ENCODE assay signal across 25 mouse cellular contexts in genomic region chr10:105579318-105579717, GRCm38 (mm10). TPM values are rescaled to one million over a fixed set of nuclear protein-coding genes. Genes with fewer than 3 reads are reported as not detected.
DNase-seq lines count a peak whose midpoint lies in the region; ATAC-seq and TF ChIP-seq lines count a peak whose summit lies in the region.
"Had no signal": no experiment of that assay in that cellular context is flagged by ENCODE, and none has a peak within 500 bp of the region (broad histone marks: within the 10 kb centered on the region; RNA-seq: fewer than 3 reads in every experiment).

No protein-coding gene starts in this region.

- no peak for TF ChIP-seq CTCF in MEL (IDR thresholded peaks at IDR 0.05 in 2 of 3, conservative IDR thresholded peaks at IDR 0.05 in 1 of 3; ENCODE audit: control insufficient read depth in 1 of 3, insufficient read depth in 1 of 3, low read depth in 2 of 3, low read length in 3 of 3, poor library complexity in 1 of 3, severe bottlenecking in 1 of 3)

- ATAC-seq in liver, embryonic 11.5 days (replicated peaks; ENCODE audit: low FRiP score) = no peak
- ATAC-seq: forebrain, embryonic 15.5 days; intestine, postnatal 0 days; liver, embryonic 12.5 days; midbrain, embryonic 13.5 days had no signal

- no peak overlapping the region for H3K27ac ChIP-seq in liver, embryonic 11.5 days (ENCODE audit: low read depth, low read length)
- no peak overlapping the region for H3K27ac ChIP-seq in MEL (ENCODE audit: control insufficient read depth, low read depth, low read length)
- H3K27ac ChIP-seq in hindbrain, embryonic 10.5 days = no peak overlapping the region
- H3K27ac ChIP-seq: forebrain, embryonic 15.5 days; liver, embryonic 12.5 days; lung, embryonic 15.5 days; midbrain, embryonic 13.5 days; stomach, postnatal 0 days had no signal

- H3K36me3 ChIP-seq in liver, embryonic 11.5 days (ENCODE audit: control insufficient read depth, insufficient read depth, low read length) = no peaks in the 10 kb centered on the region
- peaks cover 0 to 3% of the 10 kb centered on the region in 2 experiments; a peak in 2 of 4 replicates for H3K36me3 ChIP-seq in MEL (ENCODE audit: control insufficient read depth in 1 of 2, insufficient read depth in 2 of 2, low read length in 2 of 2)
- no peaks in the 10 kb centered on the region for H3K36me3 ChIP-seq in hindbrain, embryonic 10.5 days
- H3K36me3 ChIP-seq: forebrain, embryonic 15.5 days; liver, embryonic 12.5 days; lung, embryonic 15.5 days; midbrain, embryonic 13.5 days had no signal

- no peaks in the 10 kb centered on the region for H3K27me3 ChIP-seq in liver, embryonic 11.5 days (replicated peaks; ENCODE audit: control insufficient read depth, insufficient read depth, low read length)
- H3K27me3 ChIP-seq in MEL (ENCODE audit: control insufficient read depth in 1 of 2, insufficient read depth in 2 of 2, low read length in 2 of 2) = no peaks in the 10 kb centered on the region
- no peaks in the 10 kb centered on the region for H3K27me3 ChIP-seq in hindbrain, embryonic 10.5 days (ENCODE audit: insufficient read depth, poor library complexity, severe bottlenecking)
- H3K27me3 ChIP-seq: forebrain, embryonic 15.5 days; liver, embryonic 12.5 days; lung, embryonic 15.5 days; megakaryocyte, embryonic 14.5 days; midbrain, embryonic 13.5 days had no signal

- no peaks in the 10 kb centered on the region for H3K4me1 ChIP-seq in liver, embryonic 11.5 days (replicated peaks; ENCODE audit: control insufficient read depth, insufficient read depth, low read length)
- 0 out of 4 replicates have a peak, but pooled peaks cover 0 to 2% of the 10 kb centered on the region in 2 experiments for H3K4me1 ChIP-seq in MEL (ENCODE audit: control insufficient read depth in 1 of 2, insufficient read depth in 2 of 2, low read length in 2 of 2)
- peaks cover 7% of the 10 kb centered on the region; the same call in 1 of the 2 replicates for H3K4me1 ChIP-seq in hindbrain, embryonic 10.5 days (replicated peaks)
- H3K4me1 ChIP-seq: lung, embryonic 15.5 days had no signal

- H3K4me2 ChIP-seq in liver, embryonic 11.5 days = no peak overlapping the region
- H3K4me2 ChIP-seq: forebrain, embryonic 15.5 days; liver, embryonic 12.5 days; lung, embryonic 15.5 days; midbrain, embryonic 13.5 days had no signal

- TF ChIP-seq POLR2A in MEL (IDR thresholded peaks at IDR 0.05; ENCODE audit: control insufficient read depth in 1 of 2, insufficient read depth in 1 of 2, low read depth in 1 of 2, low read length in 2 of 2, poor library complexity in 1 of 2) = no peak

- intact Hi-C loops in heart, postnatal 14 days (cut with DNase I) = loop anchor here (5.0 to 10.0 kb wide), 3 partner anchors 135 to 1597 kb away; no protein-coding TSS in a partner anchor

- H3K9me3 ChIP-seq in liver, embryonic 11.5 days (ENCODE audit: control insufficient read depth, low read length) = no peaks in the 10 kb centered on the region
- H3K9me3 ChIP-seq in MEL (replicated peaks; ENCODE audit: insufficient read depth, low read length) = no peaks in the 10 kb centered on the region
- H3K9me3 ChIP-seq in hindbrain, embryonic 10.5 days = no peaks in the 10 kb centered on the region
- H3K9me3 ChIP-seq: forebrain, embryonic 15.5 days; liver, embryonic 12.5 days; lung, embryonic 15.5 days; megakaryocyte, embryonic 14.5 days; midbrain, embryonic 13.5 days had no signal

- peak; percentile 27 to 53; a peak in 2 of 4 replicates for TF ChIP-seq EP300 in MEL (IDR thresholded peaks at IDR 0.05; ENCODE audit: low read depth in 1 of 2, low read length in 2 of 2)

- peak; percentile 32 to 42 for DNase-seq in heart, adult 9 months (ENCODE audit: low spot score in 2 of 2)
- DNase-seq in heart, postnatal 14 days = no peak
- DNase-seq in liver (peak; percentile 5), 3T3-L1 (ENCODE audit: low read depth, low spot score) (peak; percentile 2), MEL (ENCODE audit: low read depth, low spot score) (peak; percentile 47)
- no peak for DNase-seq in liver, embryonic 11.5 days (ENCODE audit: low spot score)
- no peak for DNase-seq in layer of hippocampus, adult 11-12 months (ENCODE audit: low spot score)
- DNase-seq in hindbrain, embryonic 10.5 days (ENCODE audit: low spot score) = no peak
- DNase-seq: adrenal gland, postnatal 14 days; cerebellum, adult 8-10 months; cerebellum, postnatal 36 days; gastrocnemius, postnatal 10 days; layer of hippocampus, postnatal 36 days; right cerebral cortex, postnatal 14 days; thymus, adult 2 months; thymus, postnatal 4 days had no signal

- H3K79me2 ChIP-seq in MEL (ENCODE audit: control insufficient read depth, insufficient read depth, low read length, poor library complexity) = no peaks in the 10 kb centered on the region

- H3K4me3 ChIP-seq in liver, embryonic 11.5 days (ENCODE audit: low read depth, low read length) = no peak overlapping the region
- no peak overlapping the region for H3K4me3 ChIP-seq in MEL (ENCODE audit: control insufficient read depth in 1 of 2, insufficient read depth in 1 of 2, low read depth in 2 of 2, low read length in 2 of 2)
- H3K4me3 ChIP-seq in hindbrain, embryonic 10.5 days = no peak overlapping the region
- H3K4me3 ChIP-seq: forebrain, embryonic 15.5 days; liver, embryonic 12.5 days; lung, embryonic 15.5 days; megakaryocyte, embryonic 14.5 days; midbrain, embryonic 13.5 days had no signal

- TF ChIP-seq RAD21 in MEL (IDR thresholded peaks at IDR 0.05; ENCODE audit: low read depth, low read length) = no peak

- 24% methylated on average over 2 of the region's 2 CpGs for WGBS in liver, embryonic 11.5 days
- 78% methylated on average over 2 of the region's 2 CpGs for WGBS in hindbrain, embryonic 10.5 days

- no peak overlapping the region for H3K9ac ChIP-seq in liver, embryonic 11.5 days (ENCODE audit: low read depth, low read length)
- H3K9ac ChIP-seq in MEL (ENCODE audit: control insufficient read depth, low read depth, low read length, poor library complexity, severe bottlenecking) = no peak overlapping the region
- H3K9ac ChIP-seq: forebrain, embryonic 15.5 days; liver, embryonic 12.5 days; lung, embryonic 15.5 days; midbrain, embryonic 13.5 days had no signal

TF ChIP-seq in MEL, 35 proteins besides CTCF, POLR2A, EP300 and RAD21:
- TF ChIP-seq ZC3H11A (IDR thresholded peaks at IDR 0.05; ENCODE audit: low read depth, low read length) (no peak), MAZ (IDR thresholded peaks at IDR 0.05; ENCODE audit: low read depth, low read length) (no peak), BHLHE40 (IDR thresholded peaks at IDR 0.05; ENCODE audit: borderline replicate concordance, low read depth, low read length) (no peak), GATA1 (IDR thresholded peaks at IDR 0.05; ENCODE audit: low read depth, low read length) (peak; percentile 55), ETS1 (IDR thresholded peaks at IDR 0.05; ENCODE audit: low read depth, low read length) (peak; percentile 67; the same call in 1 of the 2 replicates), TCF12 (IDR thresholded peaks at IDR 0.05; ENCODE audit: low read depth, low read length) (peak; percentile 25; the same call in 1 of the 2 replicates), TAL1 (IDR thresholded peaks at IDR 0.05; ENCODE audit: low read length) (no peak)

RNA-seq across cellular contexts. Expression of gene Tmtc2, which starts 5.1 kb away (rescaled TPM):
- 1 to 10 TPM; 5.0 to 5.1 TPM for total RNA-seq in heart, postnatal 14 days (2021)
- polyA plus RNA-seq in liver, embryonic 11.5 days (2014; fragmentation: Nextera tagmentation; extraction: Ambion mirVana) = 2.8 and 3.5 TPM in 2 replicates
- total RNA-seq in MEL (2012; rRNA removed) = not detected in 2 replicates
- not detected for polyA plus RNA-seq in MEL (2012; ENCODE audit: insufficient read depth in 1 of 2, insufficient read length in 2 of 2, low read depth in 1 of 2, low replicate concordance in 2 of 2, missing spikeins in 1 of 2)
- polyA plus RNA-seq in hindbrain, embryonic 10.5 days (2016; fragmentation: Nextera tagmentation; extraction: Ambion mirVana) = 7.0 and 8.0 TPM in 2 replicates
- total RNA-seq: monocyte, adult 5-6 weeks; neutrophil, adult 5-6 weeks had no signal

Comparison
In these comparisons a context has a peak if more than half of its experiments do, and no peak if none do; other contexts are left out.
1. DNase-seq: peak in heart, adult 9 months (2 of 2), liver (single experiment), 3T3-L1 (single experiment) and MEL (single experiment); none in heart, postnatal 14 days (0 of 2), liver, embryonic 11.5 days (single experiment), layer of hippocampus, adult 11-12 months (single experiment) and hindbrain, embryonic 10.5 days (single experiment).